Mouse (Mus musculus) MEL (cell line): ENCODE results near the gene Mvb12a.

Source experiments
- MAX ChIP-seq: IDR thresholded peaks from 2 replicates; pipeline ENCODE4 v1.6.1; 2011; ENCODE audit warnings: low read length, improper control_type of control experiment
- POLR2A ChIP-seq, 2 experiments: IDR thresholded peaks; 2 replicates each; pipeline ENCODE4 v1.6.1; 2011 to 2012; ENCODE audit warnings: low read length in 2 of 2, mild to moderate bottlenecking in 2 of 2, control low read depth in 1 of 2, improper control_type of control experiment in 1 of 2, low read depth in 1 of 2, moderate library complexity in 1 of 2; ENCODE audit not compliant: control insufficient read depth in 1 of 2, insufficient read depth in 1 of 2, poor library complexity in 1 of 2

DNA sequence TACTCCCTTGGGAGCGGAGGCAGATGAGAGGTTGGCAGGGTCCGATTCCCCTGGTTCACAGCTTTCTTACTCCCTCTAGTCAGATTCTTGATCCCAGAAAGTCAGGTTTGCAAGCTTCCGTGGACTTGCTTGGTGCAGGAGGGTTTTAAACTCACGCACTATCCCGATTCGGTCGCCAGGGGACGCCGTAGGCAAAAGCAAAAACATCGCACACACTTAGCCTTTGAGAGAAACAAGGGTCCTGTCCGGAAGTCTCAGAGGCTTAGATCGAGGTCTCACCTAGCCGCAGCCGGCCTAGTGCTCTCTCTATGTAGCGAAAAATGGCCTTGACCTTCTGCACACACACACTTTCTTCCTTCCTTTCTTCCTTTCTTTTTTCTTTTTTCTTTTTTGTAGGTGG lies 18.7 kb downstream of the Mvb12a start:
- no peak for TF ChIP-seq POLR2A (IDR thresholded peaks at IDR 0.05; ENCODE audit: control insufficient read depth in 1 of 2, insufficient read depth in 1 of 2, low read depth in 1 of 2, low read length in 2 of 2, poor library complexity in 1 of 2)
- no peak for TF ChIP-seq MAX
